Mouse (Mus musculus): Measurements from ENCODE around the gene Ccdc189. TPM values are rescaled to one million over a fixed set of nuclear protein-coding genes. Genes with fewer than 3 reads are reported as not detected.

The Ccdc189 gene
- polyA plus RNA-seq, 1 experiment, result 200 TPM

- TF ChIP-seq POLR2A (IDR thresholded peaks at IDR 0.05; ENCODE audit: control insufficient read depth, low read depth, low read length), result no peak
- TF ChIP-seq CTCF (IDR thresholded peaks at IDR 0.05; ENCODE audit: control insufficient read depth, insufficient read depth, insufficient replicate concordance, low read depth, low read length), result no peak
- Histone ChIP-seq H3K4me3 (ENCODE audit: control insufficient read depth, low read depth, low read length) (no peak overlapping the region), H3K27me3 (ENCODE audit: control insufficient read depth, insufficient read depth, low read length) (no peaks in the 10 kb centered on the region), H3K27ac (ENCODE audit: control insufficient read depth, insufficient read depth, low read depth, low read length) (no peak overlapping the region), H3K36me3 (ENCODE audit: control insufficient read depth, insufficient read depth, low read length) (no peaks in the 10 kb centered on the region; the same call in 1 of the 2 replicates), H3K4me1 (ENCODE audit: control insufficient read depth, insufficient read depth, low read length) (no peaks in the 10 kb centered on the region)
Measured at GRCm38 (mm10) chr7:127551558-127551957, 36.8 kb downstream of the Ccdc189 start.

- Histone ChIP-seq H3K27me3 (ENCODE audit: control insufficient read depth, insufficient read depth, low read length) (no peaks in the 10 kb centered on the region), H3K4me1 (ENCODE audit: control insufficient read depth, insufficient read depth, low read length) (no peaks in the 10 kb centered on the region), H3K36me3 (ENCODE audit: control insufficient read depth, insufficient read depth, low read length) (no peaks in the 10 kb centered on the region; the same call in 1 of the 2 replicates), H3K4me3 (ENCODE audit: control insufficient read depth, low read depth, low read length) (no peak overlapping the region), H3K27ac (ENCODE audit: control insufficient read depth, insufficient read depth, low read depth, low read length) (no peak overlapping the region)
- no peak for TF ChIP-seq CTCF (IDR thresholded peaks at IDR 0.05; ENCODE audit: control insufficient read depth, insufficient read depth, insufficient replicate concordance, low read depth, low read length)
- TF ChIP-seq POLR2A (IDR thresholded peaks at IDR 0.05; ENCODE audit: control insufficient read depth, low read depth, low read length), result no peak
Measured at GRCm38 (mm10) chr7:127549116-127549835, 39.1 kb downstream of the Ccdc189 start.

GRCm38 (mm10) chr7:127541671-127542070 is 46.7 kb downstream of the Ccdc189 start:
- H3K27ac ChIP-seq (ENCODE audit: control insufficient read depth, insufficient read depth, low read depth, low read length), result no peak overlapping the region

More at GRCm38 (mm10) chr7:127541671-127542070, 46.7 kb downstream of the Ccdc189 start:
- Histone ChIP-seq H3K4me1 (ENCODE audit: control insufficient read depth, insufficient read depth, low read length) (no peaks in the 10 kb centered on the region), H3K4me3 (ENCODE audit: control insufficient read depth, low read depth, low read length) (no peak overlapping the region), H3K27me3 (ENCODE audit: control insufficient read depth, insufficient read depth, low read length) (no peaks in the 10 kb centered on the region), H3K36me3 (ENCODE audit: control insufficient read depth, insufficient read depth, low read length) (peaks cover 8% of the 10 kb centered on the region)
- TF ChIP-seq POLR2A (IDR thresholded peaks at IDR 0.05; ENCODE audit: control insufficient read depth, low read depth, low read length) (no peak), CTCF (IDR thresholded peaks at IDR 0.05; ENCODE audit: control insufficient read depth, insufficient read depth, insufficient replicate concordance, low read depth, low read length) (no peak)

Other genes starting within 250 kb of the Ccdc189 start
- gene Zfp768, start 243.0 kb downstream of the Ccdc189 start, polyA plus RNA-seq (2012; rRNA removed), result 42.7 and 45.0 TPM in 2 replicates
- 1.0 and 1.4 TPM in 2 replicates for gene Zfp747, start 212.5 kb downstream of the Ccdc189 start, polyA plus RNA-seq (2012; rRNA removed)
- 0.32 and 0.37 TPM in 2 replicates for gene 9130019O22Rik, start 201.4 kb downstream of the Ccdc189 start, polyA plus RNA-seq (2012; rRNA removed)
- gene E430018J23Rik, start 195.0 kb downstream of the Ccdc189 start, polyA plus RNA-seq (2012; rRNA removed), result 6.2 and 6.7 TPM in 2 replicates
- gene Zfp764, start 181.8 kb downstream of the Ccdc189 start, polyA plus RNA-seq (2012; rRNA removed), result 0.30 and 0.31 TPM in 2 replicates
- 18.6 and 30.1 TPM in 2 replicates for gene Zfp688, start 166.5 kb downstream of the Ccdc189 start, polyA plus RNA-seq (2012; rRNA removed)
- gene Zfp689, start 139.4 kb downstream of the Ccdc189 start, polyA plus RNA-seq (2012; rRNA removed), result 11.2 and 12.7 TPM in 2 replicates
- gene Prr14, start 129.0 kb downstream of the Ccdc189 start, polyA plus RNA-seq (2012; rRNA removed), result 55.4 and 58.4 TPM in 2 replicates
- gene Fbrs, start 109.4 kb downstream of the Ccdc189 start, polyA plus RNA-seq (2012; rRNA removed), result 42.8 and 44.8 TPM in 2 replicates
- 13.7 and 20.0 TPM in 2 replicates for gene Srcap, start 76.6 kb downstream of the Ccdc189 start, polyA plus RNA-seq (2012; rRNA removed)
- 6.1 and 6.6 TPM in 2 replicates for gene Gm42715, start 69.0 kb downstream of the Ccdc189 start, polyA plus RNA-seq (2012; rRNA removed)
- 4.3 and 4.5 TPM in 2 replicates for gene Tmem265, start 27.2 kb downstream of the Ccdc189 start, polyA plus RNA-seq (2012; rRNA removed)
- 1,776 and 1,820 TPM in 2 replicates for gene Phkg2, start 15.3 kb downstream of the Ccdc189 start, polyA plus RNA-seq (2012; rRNA removed)
- 56.5 and 63.5 TPM in 2 replicates for gene Rnf40, start 172 bp upstream of the Ccdc189 start, polyA plus RNA-seq (2012; rRNA removed)
- 10.4 and 14.9 TPM in 2 replicates for gene Zfp629, start 27.2 kb upstream of the Ccdc189 start, polyA plus RNA-seq (2012; rRNA removed)
- gene Bcl7c, start 120.3 kb upstream of the Ccdc189 start, polyA plus RNA-seq (2012; rRNA removed), result 69.0 and 79.6 TPM in 2 replicates
- gene Ctf1, start 124.1 kb upstream of the Ccdc189 start, polyA plus RNA-seq (2012; rRNA removed), result 4.7 and 5.1 TPM in 2 replicates
- 0.07 TPM in 1 of 2 replicates, not detected in the other for gene Ctf2, start 143.6 kb upstream of the Ccdc189 start, polyA plus RNA-seq (2012; rRNA removed)
- gene Fbxl19, start 155.9 kb upstream of the Ccdc189 start, polyA plus RNA-seq (2012; rRNA removed), result 36.9 and 37.2 TPM in 2 replicates
- gene Orai3, start 181.2 kb upstream of the Ccdc189 start, polyA plus RNA-seq (2012; rRNA removed), result 13.8 and 13.9 TPM in 2 replicates
- 15.9 and 18.2 TPM in 2 replicates for gene Setd1a, start 188.1 kb upstream of the Ccdc189 start, polyA plus RNA-seq (2012; rRNA removed)
- gene Gm49388, start 197.0 kb upstream of the Ccdc189 start, polyA plus RNA-seq (2012; rRNA removed), result not detected in 2 replicates
- gene Hsd3b7, start 212.0 kb upstream of the Ccdc189 start, polyA plus RNA-seq (2012; rRNA removed), result 6.1 and 7.1 TPM in 2 replicates
- gene Stx4a, start 235.7 kb upstream of the Ccdc189 start, polyA plus RNA-seq (2012; rRNA removed), result 18.3 and 19.4 TPM in 2 replicates
- 2.2 and 2.4 TPM in 2 replicates for gene Stx1b, start 236.0 kb upstream of the Ccdc189 start, polyA plus RNA-seq (2012; rRNA removed)

All from testis, adult 2 months (tissue).